In the genomic region with DNA sequence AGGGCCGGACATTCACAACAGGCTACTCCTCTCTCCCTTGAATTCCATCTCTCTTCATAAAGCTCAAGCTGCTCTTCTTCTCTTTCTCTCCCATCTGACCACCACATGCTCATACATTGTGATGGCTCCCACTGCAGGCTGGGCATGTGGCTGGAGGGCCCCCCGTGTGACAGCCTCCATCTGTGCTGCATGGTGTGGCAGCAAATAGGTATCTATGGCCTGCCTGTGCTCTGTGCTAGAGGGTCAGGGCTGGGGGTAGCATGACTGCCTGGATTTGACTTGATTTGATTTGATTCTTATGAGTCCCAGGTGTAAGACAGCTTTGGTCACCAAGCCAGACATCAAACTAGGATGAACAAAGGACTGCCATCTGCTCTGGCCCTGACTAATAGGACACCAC, we compare ENCODE assay signal across 30 mouse cellular contexts. TPM values are rescaled to one million over a fixed set of nuclear protein-coding genes. Genes with fewer than 3 reads are reported as not detected.
A peak's percentile ranks its signal among the peaks of the same experiment; 100 is the strongest.
DNase-seq lines count a peak whose midpoint lies in the region; ATAC-seq and TF ChIP-seq lines count a peak whose summit lies in the region.
"Had no signal": no experiment of that assay in that cellular context is flagged by ENCODE, and none has a peak within 500 bp of the region (broad histone marks: within the 10 kb centered on the region; RNA-seq: fewer than 3 reads in every experiment).

No protein-coding gene starts in this region.

- no peak for TF ChIP-seq CTCF in gastrocnemius, adult 2 months (IDR thresholded peaks at IDR 0.05)
- TF ChIP-seq CTCF in hindbrain, postnatal 0 days (IDR thresholded peaks at IDR 0.05; ENCODE audit: low read depth) = no peak; the same call in 1 of the 2 replicates
- no peak for TF ChIP-seq CTCF in thymus, adult 2 months (IDR thresholded peaks at IDR 0.05; ENCODE audit: borderline replicate concordance, control insufficient read depth, extremely low read depth, insufficient read depth, low read length, poor library complexity)

- H3K9me3 ChIP-seq in midbrain, embryonic 10.5 days (replicated peaks) = no peaks in the 10 kb centered on the region
- H3K9me3 ChIP-seq in midbrain, embryonic 14.5 days (ENCODE audit: control insufficient read depth, low read length) = no peaks in the 10 kb centered on the region
- no peaks in the 10 kb centered on the region for H3K9me3 ChIP-seq in hindbrain, postnatal 0 days (ENCODE audit: low read length)
- H3K9me3 ChIP-seq: embryonic facial prominence, embryonic 13.5 days; G1E; heart, embryonic 10.5 days; liver, embryonic 12.5 days; megakaryocyte, embryonic 14.5 days; neural tube, embryonic 15.5 days had no signal

- no peaks in the 10 kb centered on the region for H3K27me3 ChIP-seq in midbrain, embryonic 10.5 days (ENCODE audit: low read depth, poor library complexity, severe bottlenecking)
- H3K27me3 ChIP-seq in midbrain, embryonic 14.5 days (ENCODE audit: control insufficient read depth, insufficient read depth, low read length) = no peaks in the 10 kb centered on the region
- H3K27me3 ChIP-seq in hindbrain, postnatal 0 days (ENCODE audit: insufficient read depth, low read length) = no peaks in the 10 kb centered on the region
- H3K27me3 ChIP-seq in thymus, adult 2 months (ENCODE audit: control insufficient read depth, insufficient read depth, low read length) = no peaks in the 10 kb centered on the region
- H3K27me3 ChIP-seq: embryonic facial prominence, embryonic 13.5 days; liver, embryonic 12.5 days; neural tube, embryonic 15.5 days had no signal

- intact Hi-C loops in gastrocnemius, adult 2 months (cut with DNase I) = no loop called here

- whole genome bisulfite sequencing in midbrain, embryonic 10.5 days = 88% methylated on average over 2 of the region's 2 CpGs
- WGBS in midbrain, embryonic 14.5 days = 78% methylated on average over 2 of the region's 2 CpGs
- 64% methylated on average over 2 of the region's 2 CpGs for WGBS in hindbrain, postnatal 0 days
- 100% methylated on average over 2 of the region's 2 CpGs for WGBS in thymus, adult 2 months

- H3K9ac ChIP-seq in midbrain, embryonic 14.5 days (replicated peaks; ENCODE audit: low read length) = no peak overlapping the region
- no peak overlapping the region for H3K9ac ChIP-seq in hindbrain, postnatal 0 days (replicated peaks; ENCODE audit: low read length)
- H3K9ac ChIP-seq: embryonic facial prominence, embryonic 13.5 days; forebrain, postnatal 0 days; liver, embryonic 12.5 days; liver, postnatal 0 days; neural tube, embryonic 15.5 days had no signal

- no peak overlapping the region for H3K4me2 ChIP-seq in midbrain, embryonic 14.5 days (ENCODE audit: low read length)
- H3K4me2 ChIP-seq in hindbrain, postnatal 0 days (ENCODE audit: low read depth, low read length) = no peak overlapping the region
- H3K4me2 ChIP-seq: embryonic facial prominence, embryonic 13.5 days; liver, embryonic 12.5 days; neural tube, embryonic 15.5 days had no signal

- TF ChIP-seq POLR2A in thymus, adult 2 months (IDR thresholded peaks at IDR 0.05; ENCODE audit: control insufficient read depth, extremely low read depth, insufficient read depth, low read length, poor library complexity) = no peak

- no peak for ATAC-seq in midbrain, embryonic 14.5 days (ENCODE audit: low FRiP score, low TSS enrichment)
- peak; percentile 88 for ATAC-seq in hindbrain, postnatal 0 days
- ATAC-seq: forebrain, postnatal 0 days; inflammation-experienced regulatory T-cells, adult 6 months; liver, embryonic 12.5 days; liver, postnatal 0 days had no signal

- no peaks in the 10 kb centered on the region for H3K4me1 ChIP-seq in midbrain, embryonic 10.5 days
- no peaks in the 10 kb centered on the region for H3K4me1 ChIP-seq in midbrain, embryonic 14.5 days (ENCODE audit: control insufficient read depth, insufficient read depth, low read length)
- no peaks in the 10 kb centered on the region for H3K4me1 ChIP-seq in hindbrain, postnatal 0 days (ENCODE audit: insufficient read depth, low read length)
- H3K4me1 ChIP-seq in thymus, adult 2 months (replicated peaks; ENCODE audit: control insufficient read depth, insufficient read depth, low read length) = no peaks in the 10 kb centered on the region
- H3K4me1 ChIP-seq: embryonic facial prominence, embryonic 13.5 days; liver, embryonic 12.5 days; neural tube, embryonic 15.5 days had no signal

- peak; percentile 6 for DNase-seq in gastrocnemius, postnatal 25 days
- DNase-seq in gastrocnemius, adult 2 months = no peak
- no peak for DNase-seq in midbrain, embryonic 10.5 days (ENCODE audit: low spot score)
- DNase-seq in midbrain, embryonic 14.5 days = no peak
- peak; percentile 27 for DNase-seq in hindbrain, postnatal 0 days (ENCODE audit: low spot score)
- peak; percentile 32 for DNase-seq in retina, postnatal 1 day
- no peak for DNase-seq in thymus, adult 2 months
- DNase-seq: adrenal gland, adult 8-10 months; cerebellum, adult 11 months; cerebellum, adult 9-10 months; cerebellum, postnatal 36 days; forebrain, postnatal 0 days; gastrocnemius, postnatal 14 days; heart, adult 11 months; heart, postnatal 36 days; kidney, adult 11 months; kidney, postnatal 14 days; layer of hippocampus, adult 9-11 months; liver, postnatal 0 days; lung, postnatal 36 days; right cerebral cortex, adult 18-20 months; spleen, adult 18-20 months; thymus, postnatal 4 days had no signal

- no peak overlapping the region for H3K27ac ChIP-seq in gastrocnemius, adult 2 months
- 0 out of 2 replicates have a peak overlapping the region, but pooled peaks have one; percentile 0 for H3K27ac ChIP-seq in midbrain, embryonic 10.5 days (replicated peaks)
- no peak overlapping the region for H3K27ac ChIP-seq in midbrain, embryonic 14.5 days (replicated peaks; ENCODE audit: low read depth, low read length)
- no peak overlapping the region for H3K27ac ChIP-seq in hindbrain, postnatal 0 days
- H3K27ac ChIP-seq in thymus, adult 2 months (ENCODE audit: control insufficient read depth, insufficient read depth, low read length) = no peak overlapping the region
- H3K27ac ChIP-seq: embryonic facial prominence, embryonic 13.5 days; heart, embryonic 10.5 days; liver, embryonic 12.5 days; neural tube, embryonic 15.5 days had no signal

- H3K36me3 ChIP-seq in midbrain, embryonic 10.5 days = no peaks in the 10 kb centered on the region
- no peaks in the 10 kb centered on the region for H3K36me3 ChIP-seq in midbrain, embryonic 14.5 days (ENCODE audit: control insufficient read depth, insufficient read depth, low read length)
- no peaks in the 10 kb centered on the region for H3K36me3 ChIP-seq in hindbrain, postnatal 0 days (ENCODE audit: insufficient read depth, low read length)
- no peaks in the 10 kb centered on the region for H3K36me3 ChIP-seq in thymus, adult 2 months (ENCODE audit: control insufficient read depth, insufficient read depth, low read length)
- H3K36me3 ChIP-seq: embryonic facial prominence, embryonic 13.5 days; G1E; heart, embryonic 10.5 days; liver, embryonic 12.5 days; neural tube, embryonic 15.5 days had no signal

- H3K4me3 ChIP-seq in gastrocnemius, adult 2 months = no peak overlapping the region
- H3K4me3 ChIP-seq in midbrain, embryonic 10.5 days = no peak overlapping the region
- H3K4me3 ChIP-seq in midbrain, embryonic 14.5 days (replicated peaks; ENCODE audit: low read depth, low read length) = no peak overlapping the region
- H3K4me3 ChIP-seq in hindbrain, postnatal 0 days (ENCODE audit: low read length) = no peak overlapping the region
- H3K4me3 ChIP-seq in thymus, adult 2 months (ENCODE audit: control insufficient read depth, insufficient read depth, low read length) = no peak overlapping the region
- H3K4me3 ChIP-seq: embryonic facial prominence, embryonic 13.5 days; heart, embryonic 10.5 days; liver, embryonic 12.5 days; megakaryocyte, embryonic 14.5 days; neural tube, embryonic 15.5 days had no signal

RNA-seq across cellular contexts. Expression of a gene that starts 57.0 kb away (rescaled TPM):
- 1 to 10 TPM; 8.3 to 9.0 TPM for total RNA-seq in gastrocnemius, postnatal 25 days (2021)
- 1 to 10 TPM; 5.0 to 7.3 TPM for total RNA-seq in gastrocnemius, adult 2 months (2021)
- polyA plus RNA-seq in midbrain, embryonic 10.5 days (2016; fragmentation: Nextera tagmentation; extraction: Ambion mirVana) = 7.2 and 8.5 TPM in 2 replicates
- 18.9 and 19.6 TPM in 2 replicates for polyA plus RNA-seq in midbrain, embryonic 14.5 days (2014; fragmentation: Nextera tagmentation; extraction: Ambion mirVana)
- total RNA-seq in hindbrain, postnatal 0 days (2014; rRNA removed) = 50.0 and 57.1 TPM in 2 replicates
- 15.3 and 15.5 TPM in 2 replicates for polyA plus RNA-seq in hindbrain, postnatal 0 days (2015; fragmentation: Nextera tagmentation; extraction: Ambion mirVana)
- 4.0 and 4.9 TPM in 2 replicates for polyA plus RNA-seq in thymus, adult 2 months (2012; rRNA removed)

Comparison
In these comparisons a context has a peak if more than half of its experiments do, and no peak if none do; other contexts are left out.
1. DNase-seq: peak in gastrocnemius, postnatal 25 days (single experiment), hindbrain, postnatal 0 days (single experiment) and retina, postnatal 1 day (single experiment); none in gastrocnemius, adult 2 months (single experiment), midbrain, embryonic 10.5 days (single experiment), midbrain, embryonic 14.5 days (single experiment) and thymus, adult 2 months (single experiment).